Mouse (Mus musculus): ENCODE measurements around the gene Etnk1. TPM values are rescaled to one million over a fixed set of nuclear protein-coding genes. Genes with fewer than 3 reads are reported as not detected.

Etnk1 gene
- polyA plus RNA-seq, 1 experiment from 2014 or later = 20.0 TPM

Other genes with a start within 250 kb of the Etnk1 start
- gene St8sia1, start 202.8 kb upstream of the Etnk1 start, polyA plus RNA-seq (2014; fragmentation: Nextera tagmentation; extraction: Ambion mirVana) = 1.2 and 2.1 TPM in 2 replicates
- gene C2cd5, start 67.1 kb upstream of the Etnk1 start, polyA plus RNA-seq (2014; fragmentation: Nextera tagmentation; extraction: Ambion mirVana) = 24.1 and 25.0 TPM in 2 replicates

Measured in liver, embryonic 11.5 days (tissue).